Mouse (Mus musculus) left cerebral cortex, postnatal 10 days (tissue): Measurements from ENCODE around the gene Fam155a. TPM values are rescaled to one million over a fixed set of nuclear protein-coding genes. Genes with fewer than 3 reads are reported as not detected.

ENCODE experiments used
- DNase-seq, 2 experiments: peaks; one replicate each; pipeline ENCODE4 v3.0.0; 2021 to 2022; ENCODE audit warnings: low spot score in 2 of 2, mixed read lengths in 1 of 2; ENCODE audit errors: extremely low spot score in 1 of 2
- intact Hi-C: fragments of 180-260 bp; cut with DNase I; formaldehyde crosslinking; loops from one replicate; pipeline ENCODE4 v1.15.1; 2025
- total RNA-seq, 2 experiments: library from RNA; stranded (reverse); gene quantifications; 2 replicates each; pipeline ENCODE4 v1.2.3; 2021

Gene Fam155a
- total RNA-seq, 2 experiments from 2014 or later = 91.8 to 105 TPM

DNA sequence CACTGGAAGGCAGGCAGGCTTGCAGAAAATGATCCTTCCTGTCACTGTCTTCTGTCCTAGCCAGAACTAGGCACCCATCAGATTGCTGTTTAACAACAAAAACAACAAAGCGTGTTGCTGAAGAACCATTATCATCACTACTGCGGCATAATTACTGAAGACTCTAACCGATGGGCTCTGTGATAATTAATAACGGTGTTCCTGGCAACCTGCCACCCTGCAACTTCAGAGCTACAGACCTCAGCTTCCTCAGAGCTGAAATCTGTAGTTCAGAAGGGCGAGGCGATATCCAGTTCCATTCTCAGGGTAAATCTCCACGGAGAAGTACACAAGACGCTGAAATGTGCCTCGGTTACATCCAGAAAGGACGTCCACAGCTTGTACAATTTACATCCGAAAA lies 531.2 kb downstream of the Fam155a start:
- intact Hi-C loops = loop anchor here (5.0 to 10.0 kb wide), 2 partner anchors 345 to 533 kb away; partner anchors contain the start of gene Fam155a
- no peak for DNase-seq

DNA sequence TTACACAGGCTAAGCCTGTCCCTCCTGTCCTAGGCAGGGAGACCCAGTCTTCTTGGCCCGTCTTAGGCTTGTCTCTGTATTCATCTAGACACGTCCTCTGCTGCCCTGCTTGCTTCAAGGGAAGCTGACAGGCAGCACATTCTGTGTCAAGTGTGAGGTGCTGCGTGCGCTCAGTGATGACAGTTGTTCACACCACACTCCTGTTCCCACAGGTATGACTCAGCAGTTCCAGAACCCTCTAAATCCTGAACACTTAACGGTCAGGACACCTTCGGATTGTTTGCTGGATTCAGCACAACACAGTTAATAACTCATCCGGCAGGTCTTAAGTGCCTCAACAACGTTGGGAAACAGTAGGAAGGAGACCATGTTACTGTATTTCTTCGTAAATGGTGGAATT lies 532.0 kb downstream of the Fam155a start:
- no peak for DNase-seq
- intact Hi-C loops = loop anchor here (5.0 to 10.0 kb wide), 2 partner anchors 346 to 533 kb away; partner anchors contain the start of gene Fam155a

DNA sequence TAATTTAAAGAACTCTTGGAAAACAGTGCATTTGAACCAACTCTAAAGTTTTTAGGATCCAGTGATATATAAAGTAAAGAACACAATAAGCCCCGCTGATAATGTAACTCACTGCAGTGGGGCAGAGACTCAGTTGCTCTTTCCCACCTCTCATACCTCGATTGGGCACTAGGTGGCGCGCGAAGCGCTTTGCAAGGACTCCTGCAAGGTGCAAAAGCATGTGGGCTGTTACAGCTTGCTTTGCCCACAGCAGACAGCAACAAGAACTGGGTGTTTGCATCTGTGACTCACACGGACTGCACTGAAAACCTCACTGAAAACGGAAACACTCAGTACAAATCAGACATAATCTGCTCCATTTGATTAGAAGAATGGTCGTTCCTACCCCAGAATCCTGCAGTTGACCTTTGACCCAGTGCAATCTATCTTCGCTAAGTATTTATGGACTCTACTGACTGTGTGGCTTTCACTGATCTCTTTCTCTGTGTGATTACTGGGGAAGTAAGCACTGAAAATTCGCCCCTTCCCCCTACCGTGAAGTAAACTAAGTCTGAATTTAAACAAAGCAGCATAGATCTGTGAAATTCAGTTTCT lies 537.5 kb downstream of the Fam155a start:
- intact Hi-C loops = loop anchor here (5.0 to 10.0 kb wide), 2 partner anchors 351 to 704 kb away; no protein-coding TSS in a partner anchor
- peak; percentile 91 for DNase-seq

DNA sequence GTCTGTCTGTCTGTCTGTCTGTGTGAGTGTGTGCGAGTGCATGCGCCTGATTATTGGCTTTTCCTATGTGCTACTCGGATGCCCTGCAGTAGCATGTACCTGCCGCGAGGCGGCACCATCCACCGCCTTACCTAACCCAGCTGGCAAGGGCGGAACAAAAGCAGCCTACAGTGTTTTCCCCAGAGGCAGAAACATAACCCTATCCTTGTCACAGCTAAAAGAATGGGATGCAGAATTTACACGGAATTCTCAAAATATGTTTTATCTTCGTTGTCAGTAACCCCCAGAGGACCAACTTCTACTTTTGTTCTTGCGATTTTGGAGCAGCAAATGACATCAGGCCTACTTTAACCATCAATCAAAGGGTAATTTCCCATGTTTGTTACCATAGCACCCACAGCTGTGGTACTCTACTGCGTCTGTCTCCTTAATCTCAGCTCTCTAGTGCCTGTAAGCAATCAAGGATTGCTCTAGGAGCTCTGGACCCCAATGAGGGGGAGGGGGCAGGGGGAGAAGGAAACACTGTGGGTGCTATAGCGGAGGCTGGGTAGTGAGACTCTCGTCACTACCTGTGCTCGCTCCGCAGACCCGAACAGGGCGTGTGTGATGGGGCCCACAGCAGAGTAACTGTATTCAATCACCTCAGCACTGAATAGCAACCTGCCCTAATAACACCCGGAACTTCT lies 543.0 kb downstream of the Fam155a start:
- DNase-seq = peak; percentile 60 to 64
- intact Hi-C loops = no loop called here

DNA sequence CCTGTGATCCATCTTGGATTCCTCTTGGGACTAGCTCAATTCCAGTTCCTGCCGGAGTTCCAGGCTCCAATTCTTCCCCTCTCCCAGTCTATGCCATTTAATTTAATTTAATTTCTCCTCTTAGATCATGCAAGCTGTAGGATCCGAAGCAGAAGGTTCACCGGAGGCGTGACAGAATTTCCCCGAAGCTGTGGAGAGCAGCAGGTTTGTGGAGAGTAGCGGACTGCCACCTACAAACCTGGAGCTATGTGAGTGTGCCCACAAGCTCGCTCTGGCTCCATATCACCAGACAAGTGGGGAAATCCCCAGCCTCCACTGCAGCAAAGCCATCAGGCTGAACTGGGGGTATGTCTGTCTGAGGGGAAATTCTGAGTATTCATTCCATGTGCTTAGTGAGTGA lies 544.2 kb downstream of the Fam155a start:
- intact Hi-C loops = no loop called here

DNA sequence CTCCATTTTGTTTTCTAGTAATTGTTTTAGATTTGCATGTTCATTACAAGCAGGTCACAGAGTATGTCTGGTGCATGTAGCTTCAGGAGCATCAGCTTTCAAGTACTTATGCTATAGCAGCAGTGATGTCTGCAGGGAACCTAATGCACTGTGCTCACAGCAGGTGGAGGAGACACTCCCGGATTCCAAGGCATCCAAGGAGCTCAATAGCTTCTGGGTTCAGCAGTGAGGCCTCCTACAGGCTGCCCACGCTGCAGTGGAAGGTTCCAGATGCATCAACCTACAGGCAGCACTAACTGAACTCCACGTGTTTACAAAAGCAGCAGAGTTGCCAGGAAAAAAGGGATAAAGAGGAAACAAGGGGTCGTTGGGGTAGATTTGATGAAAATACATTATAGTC lies 559.2 kb downstream of the Fam155a start:
- DNase-seq = no peak
- intact Hi-C loops = no loop called here

More for the DNA sequence above, 544.2 kb downstream of the Fam155a start:
- DNase-seq = peak in 1 of 2 experiments; percentile 23

DNA sequence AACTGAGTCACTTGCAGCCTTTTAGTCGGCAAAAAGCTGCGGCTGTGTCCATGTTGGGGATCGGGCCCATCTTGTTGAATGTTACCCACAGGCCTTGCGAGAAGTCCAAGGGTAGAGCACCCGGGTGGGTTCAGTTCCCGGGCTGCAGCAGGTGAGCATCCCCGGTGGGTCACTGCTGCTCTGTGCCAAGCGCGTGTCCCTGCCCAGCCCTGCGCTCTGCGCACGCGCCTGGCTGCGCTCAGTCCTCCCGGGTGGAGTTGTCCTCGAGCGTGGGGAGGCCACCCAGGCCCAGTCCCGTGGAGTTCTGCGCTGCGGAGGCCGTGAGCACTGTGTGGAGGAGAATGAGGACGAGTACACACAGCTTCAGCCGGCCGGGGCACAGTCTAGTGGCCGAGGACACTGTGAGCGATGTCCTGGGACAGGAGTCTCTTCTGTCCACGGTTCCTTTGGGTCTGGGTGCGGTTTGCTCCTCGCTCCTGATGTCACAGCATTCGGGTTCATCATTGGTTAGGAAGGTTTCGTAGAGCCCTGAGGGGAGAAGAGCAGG lies 563.4 kb downstream of the Fam155a start:
- DNase-seq = no peak
- intact Hi-C loops = no loop called here

DNA sequence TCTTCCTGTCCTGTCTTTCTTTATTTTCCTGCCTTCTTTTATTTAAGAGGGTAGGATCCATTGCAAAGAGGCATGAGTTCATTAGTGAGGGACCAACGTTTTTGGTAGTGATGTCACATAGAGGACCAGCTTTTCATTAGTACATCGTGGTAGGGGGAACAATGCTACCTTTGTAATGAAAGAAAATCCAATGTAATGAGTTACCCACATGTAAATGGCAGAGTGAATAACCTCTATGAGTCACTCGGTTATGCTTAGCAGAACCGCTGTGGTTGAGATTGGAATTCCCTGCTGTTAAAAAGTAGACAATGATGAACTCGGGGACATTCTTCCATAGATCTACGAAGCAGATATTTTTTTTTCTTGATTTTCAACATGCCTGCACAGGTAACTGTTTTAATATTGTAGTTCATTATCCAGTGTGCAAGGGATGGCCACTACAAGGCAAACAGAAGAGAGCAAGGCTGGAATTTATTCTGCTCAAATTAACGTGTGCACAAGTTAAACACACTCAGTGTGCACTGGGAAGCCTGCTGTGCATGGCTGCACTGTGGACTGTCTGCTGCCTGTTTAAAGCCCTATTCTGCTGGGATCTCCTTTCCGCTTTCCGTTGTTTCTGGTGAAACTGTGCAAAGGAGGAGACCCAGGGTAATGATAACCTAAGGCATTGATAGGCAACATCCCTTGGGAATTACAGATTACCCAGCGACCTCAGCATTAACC lies 566.5 kb downstream of the Fam155a start:
- intact Hi-C loops = no loop called here
- DNase-seq = no peak

DNA sequence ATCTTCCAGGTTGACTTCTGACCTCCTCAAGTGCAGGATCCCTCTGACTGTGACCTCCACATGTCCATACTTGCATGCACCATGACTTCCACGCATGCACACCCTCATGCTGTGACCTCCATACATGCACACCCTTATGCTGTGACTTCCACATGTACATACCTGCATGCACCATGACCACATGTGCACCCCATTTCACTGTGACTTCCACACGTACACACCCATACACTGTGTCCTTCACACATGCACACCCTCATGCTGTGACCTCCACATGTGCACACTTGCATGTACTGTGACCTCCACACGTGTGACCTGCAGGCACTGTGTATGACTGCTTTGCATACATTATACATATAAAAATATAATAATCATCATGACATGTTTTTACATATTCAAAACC lies 570.9 kb downstream of the Fam155a start:
- intact Hi-C loops = no loop called here
- no peak for DNase-seq

DNA sequence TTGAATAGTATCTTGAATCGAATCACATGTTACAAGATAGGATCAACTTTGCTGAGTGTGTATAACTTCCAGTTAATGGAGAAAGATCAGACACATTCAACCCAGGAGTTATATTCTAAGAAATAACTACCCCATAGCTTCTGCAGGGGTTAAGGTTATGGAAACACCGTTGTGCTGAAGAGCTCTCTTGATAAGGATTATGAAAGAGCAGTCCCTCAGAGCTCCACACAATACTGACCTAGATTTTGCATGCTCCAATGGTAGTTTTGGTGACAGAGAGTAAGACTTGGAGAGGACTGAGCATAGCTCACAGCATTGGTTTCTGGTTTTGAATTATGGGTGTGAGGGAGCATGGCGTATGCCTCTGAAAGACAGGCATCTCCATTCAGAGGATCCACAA lies 579.3 kb downstream of the Fam155a start:
- no peak for DNase-seq
- intact Hi-C loops = no loop called here

DNA sequence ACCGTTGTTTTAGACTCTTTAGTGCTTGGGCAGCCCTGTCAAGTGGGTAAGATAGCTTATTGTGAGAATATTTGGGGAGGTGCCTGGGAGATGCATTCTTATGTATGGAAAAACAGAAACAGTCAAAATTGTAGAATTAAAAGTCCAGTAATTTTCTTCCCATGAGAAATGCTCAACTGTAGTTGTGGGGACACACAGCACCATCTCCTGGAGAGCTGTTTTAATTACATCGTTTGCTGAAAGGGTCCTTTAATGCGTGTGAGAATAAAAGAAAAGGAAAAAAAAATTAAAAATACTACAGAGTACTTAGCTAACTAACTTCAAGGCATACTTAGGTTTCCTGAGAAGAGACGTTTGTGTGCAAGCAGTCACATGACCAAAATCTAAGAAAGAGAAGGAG lies 582.3 kb downstream of the Fam155a start:
- DNase-seq = no peak
- intact Hi-C loops = no loop called here

DNA sequence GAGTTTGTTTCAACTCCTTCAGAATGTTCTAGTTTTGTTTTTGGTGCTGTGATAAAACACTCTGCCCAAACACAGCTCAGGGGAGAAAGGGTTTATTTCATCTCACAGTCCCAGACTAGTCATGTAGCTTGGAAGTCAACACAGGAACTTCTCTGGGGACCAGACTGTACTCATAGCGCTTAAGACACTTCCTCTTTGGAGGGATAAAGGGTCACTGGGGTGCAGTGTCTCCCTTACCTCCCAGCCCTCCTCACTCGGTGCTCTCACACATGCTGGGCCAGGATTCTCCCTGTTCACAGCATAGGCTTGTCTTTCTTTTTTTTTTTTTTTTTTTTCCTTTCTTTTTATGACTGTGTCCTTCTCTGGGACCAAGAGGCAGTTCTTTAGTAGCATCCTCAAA lies 585.8 kb downstream of the Fam155a start:
- intact Hi-C loops = no loop called here
- no peak for DNase-seq

DNA sequence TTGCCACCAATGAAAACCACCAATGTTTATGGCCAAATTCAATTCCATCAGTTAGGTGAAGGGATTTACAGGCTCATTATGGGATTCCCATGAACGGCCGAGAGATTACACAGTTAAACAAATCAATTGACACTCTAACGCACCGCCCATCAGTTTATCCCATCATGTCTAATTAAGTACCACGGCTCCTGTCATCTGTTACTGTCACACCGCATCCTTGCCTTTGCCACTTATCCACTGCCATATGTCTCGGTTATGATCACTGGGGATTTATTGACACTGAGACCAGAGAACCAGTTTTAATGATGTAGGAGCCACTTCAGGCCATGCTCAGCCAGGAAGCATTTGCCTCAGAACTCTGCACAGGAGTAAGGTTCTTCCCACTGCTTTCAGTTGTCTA lies 588.5 kb downstream of the Fam155a start:
- no peak for DNase-seq
- intact Hi-C loops = no loop called here

DNA sequence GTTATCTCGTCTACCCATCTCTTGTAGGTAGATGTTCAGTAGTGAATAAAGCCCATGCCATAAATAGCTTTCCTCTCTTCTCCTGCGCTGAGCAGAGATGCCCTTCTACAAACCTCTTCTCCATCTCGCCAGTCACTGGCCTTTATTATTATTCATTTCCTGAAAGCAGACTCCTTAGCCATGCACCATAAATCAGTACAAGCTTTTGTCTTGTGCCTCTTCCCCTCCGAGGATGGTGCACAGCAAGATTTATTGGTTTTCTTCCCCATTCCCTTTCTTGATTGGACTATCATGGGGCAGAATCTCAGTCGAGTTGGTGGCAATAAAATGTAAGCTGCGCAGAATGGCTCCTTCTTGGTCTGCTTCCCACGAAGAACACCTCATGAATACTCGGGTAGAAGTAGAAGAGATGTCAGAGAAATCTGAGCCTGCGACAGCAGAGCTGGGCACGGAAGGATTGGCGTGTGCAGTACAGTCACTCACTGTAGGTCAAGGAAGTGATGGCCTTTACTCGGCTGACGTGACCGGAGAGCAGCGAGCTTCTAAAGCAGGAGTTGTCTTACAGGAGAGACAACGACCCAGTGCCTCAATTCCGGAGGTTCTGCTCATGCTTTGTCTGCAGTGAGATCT lies 590.2 kb downstream of the Fam155a start:
- intact Hi-C loops = no loop called here
- no peak for DNase-seq

DNA sequence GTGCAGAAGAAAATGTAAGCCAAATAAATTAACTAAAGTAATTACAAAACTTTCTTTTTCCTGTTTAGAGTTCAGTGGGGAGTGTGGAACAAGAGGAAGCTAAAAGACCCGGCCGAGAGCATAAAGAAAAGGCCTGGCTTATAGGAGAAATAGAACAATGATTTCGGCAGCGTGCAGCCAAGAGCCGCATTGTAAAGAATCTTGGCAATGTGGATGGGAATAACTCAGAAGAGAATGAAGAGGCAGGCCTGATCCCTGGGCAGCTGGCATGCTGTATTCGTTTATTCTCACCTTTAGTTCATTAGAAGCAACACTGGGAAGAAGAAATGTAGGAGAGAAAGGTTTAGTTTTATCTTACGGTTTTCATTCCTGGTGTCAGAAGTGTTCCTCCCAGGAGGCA lies 594.0 kb downstream of the Fam155a start:
- no peak for DNase-seq
- intact Hi-C loops = loop anchor here (5.0 kb wide), 1 partner anchor 500 kb away; no protein-coding TSS in a partner anchor

DNA sequence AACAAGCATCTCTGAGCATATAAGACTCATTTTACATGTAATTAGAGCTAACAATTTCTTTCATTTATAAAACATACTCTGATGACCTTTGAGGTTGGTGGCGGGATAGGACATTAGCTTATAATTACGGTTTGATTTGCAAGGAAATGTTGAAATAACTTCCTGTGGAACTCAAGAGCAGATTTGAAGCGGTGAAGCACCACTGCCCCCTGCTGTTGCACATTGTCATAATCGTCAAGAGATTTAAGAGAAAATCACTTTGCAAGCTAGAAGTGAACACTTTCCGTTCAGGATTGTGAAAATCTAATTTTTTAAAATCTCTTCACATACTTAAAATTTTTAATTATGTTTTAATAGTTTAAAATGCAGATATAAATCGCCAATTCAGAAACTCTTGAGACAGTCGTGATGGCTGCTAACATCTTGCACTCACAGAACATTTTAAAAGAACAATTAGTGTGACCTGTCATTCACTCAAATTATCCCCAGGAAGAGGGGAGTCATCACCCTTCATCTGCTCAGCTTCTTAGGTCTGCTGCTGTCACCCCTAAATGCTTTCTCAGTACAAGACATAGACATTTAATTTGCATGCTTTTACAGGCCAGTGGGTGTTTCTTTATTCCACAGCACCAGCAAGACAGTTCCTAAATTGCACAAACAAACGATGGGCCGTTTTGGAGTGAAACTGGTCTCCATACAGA lies 595.9 kb downstream of the Fam155a start:
- intact Hi-C loops = loop anchor here (5.0 kb wide), 2 partner anchors 498 to 518 kb away; no protein-coding TSS in a partner anchor
- peak; percentile 64 to 68 for DNase-seq

DNA sequence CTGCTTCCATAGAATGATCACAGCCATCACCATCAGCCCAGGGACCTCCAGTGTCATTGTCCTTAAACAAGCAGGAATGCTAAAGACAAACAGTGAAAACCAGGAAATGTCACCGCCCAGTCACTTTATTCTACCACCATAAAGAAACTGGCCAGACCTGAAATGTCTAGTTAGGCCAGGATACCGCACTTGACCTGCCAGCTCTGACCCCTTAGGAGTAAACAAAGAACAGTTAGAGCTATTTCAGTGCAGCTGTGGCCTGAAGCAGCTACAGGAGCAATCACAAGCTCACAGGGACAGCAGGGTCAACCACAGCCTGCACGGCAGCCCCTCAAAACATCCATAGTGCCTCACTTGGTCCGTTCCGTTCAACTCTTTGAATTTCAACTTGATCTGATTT lies 599.1 kb downstream of the Fam155a start:
- no peak for DNase-seq
- intact Hi-C loops = loop anchor here (5.0 kb wide), 1 partner anchor 515 kb away; no protein-coding TSS in a partner anchor

DNA sequence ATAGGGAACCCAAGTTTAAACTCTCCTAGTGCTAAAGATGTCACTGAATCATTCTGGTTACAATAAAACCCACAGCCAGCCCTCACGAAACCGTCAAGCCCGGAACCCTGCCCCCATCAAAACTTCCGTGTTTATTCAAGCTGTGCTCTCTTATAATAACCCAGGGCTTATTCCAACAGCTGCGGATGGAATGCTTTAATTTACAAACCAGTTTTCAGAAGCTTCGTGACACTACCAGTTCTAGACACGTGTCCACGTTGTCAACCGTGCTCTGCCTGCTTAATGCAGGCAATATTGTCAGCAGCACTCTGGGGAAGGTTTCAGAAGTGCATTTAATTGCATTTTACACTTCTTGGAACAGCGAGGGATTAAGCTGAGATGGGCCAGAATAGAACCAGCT lies 603.0 kb downstream of the Fam155a start:
- peak in 1 of 2 experiments; percentile 45 for DNase-seq
- intact Hi-C loops = no loop called here
